Mouse (Mus musculus): ENCODE results near the gene Gm44511. TPM values are rescaled to one million over a fixed set of nuclear protein-coding genes. Genes with fewer than 3 reads are reported as not detected.
"Not testable (repeated sequence)": the region's sequence is repeated elsewhere in the genome, so short reads cannot be mapped to it uniquely, and the experiment has no call there.

Gm44511 gene
- polyA plus RNA-seq, 1 experiment from 2014 or later, result not detected

GRCm38 (mm10) chr6:128804823-128805640 is 21.1 kb downstream of the Gm44511 start:
- H3K36me3 ChIP-seq (ENCODE audit: control insufficient read depth, insufficient read depth); H3K4me2 ChIP-seq (ENCODE audit: low read depth, low read length); H3K4me3 ChIP-seq (ENCODE audit: low read depth, low read length); H3K9ac ChIP-seq (ENCODE audit: low read depth, low read length); H3K4me1 ChIP-seq (ENCODE audit: control insufficient read depth, low read depth, low read length); H3K27me3 ChIP-seq (ENCODE audit: control insufficient read depth, insufficient read depth, low read depth, low read length); H3K9me3 ChIP-seq (replicated peaks; ENCODE audit: control insufficient read depth, low read length); ATAC-seq (ENCODE audit: low read depth); H3K27ac ChIP-seq (ENCODE audit: low read length): not testable (repeated sequence)
- 57% methylated on average over 7 of the region's 7 CpGs for WGBS (ENCODE audit: insufficient replicate concordance)

- 7% methylated on average over 26 of the region's 26 CpGs for WGBS (ENCODE audit: insufficient replicate concordance)
- H3K9ac ChIP-seq (ENCODE audit: low read depth, low read length), result no peak overlapping the region
Observed at GRCm38 (mm10) chr6:128802999-128803857, 22.9 kb downstream of the Gm44511 start.

GRCm38 (mm10) chr6:128802557-128802956 is 23.6 kb downstream of the Gm44511 start:
- Histone ChIP-seq H3K4me1 (ENCODE audit: control insufficient read depth, low read depth, low read length) (peaks cover 14% of the 10 kb centered on the region), H3K9me3 (replicated peaks; ENCODE audit: control insufficient read depth, low read length) (no peaks in the 10 kb centered on the region), H3K9ac (ENCODE audit: low read depth, low read length) (peak overlapping the region; percentile 57), H3K27ac (ENCODE audit: low read length) (no peak overlapping the region), H3K27me3 (ENCODE audit: control insufficient read depth, insufficient read depth, low read depth, low read length) (no peaks in the 10 kb centered on the region), H3K4me2 (ENCODE audit: low read depth, low read length) (peak overlapping the region; percentile 77), H3K4me3 (ENCODE audit: low read depth, low read length) (peak overlapping the region; percentile 62), H3K36me3 (ENCODE audit: control insufficient read depth, insufficient read depth) (no peaks in the 10 kb centered on the region)
- ATAC-seq (ENCODE audit: low read depth), result peak; percentile 4
- 18% methylated on average over 10 of the region's 10 CpGs for WGBS (ENCODE audit: insufficient replicate concordance)

More at GRCm38 (mm10) chr6:128802999-128803857, 22.9 kb downstream of the Gm44511 start:
- Histone ChIP-seq H3K9me3 (replicated peaks; ENCODE audit: control insufficient read depth, low read length) (no peaks in the 10 kb centered on the region), H3K4me2 (ENCODE audit: low read depth, low read length) (peak overlapping the region; percentile 77), H3K36me3 (ENCODE audit: control insufficient read depth, insufficient read depth) (no peaks in the 10 kb centered on the region), H3K27ac (ENCODE audit: low read length) (no peak overlapping the region), H3K27me3 (ENCODE audit: control insufficient read depth, insufficient read depth, low read depth, low read length) (no peaks in the 10 kb centered on the region), H3K4me3 (ENCODE audit: low read depth, low read length) (peak overlapping the region; percentile 62), H3K4me1 (ENCODE audit: control insufficient read depth, low read depth, low read length) (peaks cover 9% of the 10 kb centered on the region)
- ATAC-seq (ENCODE audit: low read depth), result peak; percentile 86

- H3K9me3 ChIP-seq (replicated peaks; ENCODE audit: control insufficient read depth, low read length); H3K9ac ChIP-seq (ENCODE audit: low read depth, low read length); H3K4me3 ChIP-seq (ENCODE audit: low read depth, low read length); H3K27ac ChIP-seq (ENCODE audit: low read length); H3K27me3 ChIP-seq (ENCODE audit: control insufficient read depth, insufficient read depth, low read depth, low read length); ATAC-seq (ENCODE audit: low read depth); H3K4me2 ChIP-seq (ENCODE audit: low read depth, low read length); H3K36me3 ChIP-seq (ENCODE audit: control insufficient read depth, insufficient read depth): not testable (repeated sequence)
- WGBS (ENCODE audit: insufficient replicate concordance), result 72% methylated on average over 5 of the region's 5 CpGs
- H3K4me1 ChIP-seq (ENCODE audit: control insufficient read depth, low read depth, low read length), result peaks cover 14% of the 10 kb centered on the region
Observed at GRCm38 (mm10) chr6:128800696-128801095, 25.4 kb downstream of the Gm44511 start.

- Histone ChIP-seq H3K36me3 (ENCODE audit: control insufficient read depth, insufficient read depth) (no peaks in the 10 kb centered on the region), H3K4me2 (ENCODE audit: low read depth, low read length) (peak overlapping the region; percentile 84), H3K4me3 (ENCODE audit: low read depth, low read length) (peak overlapping the region; percentile 73), H3K27ac (ENCODE audit: low read length) (no peak overlapping the region), H3K9ac (ENCODE audit: low read depth, low read length) (peak overlapping the region; percentile 37; the same call in 1 of the 2 replicates), H3K9me3 (replicated peaks; ENCODE audit: control insufficient read depth, low read length) (no peaks in the 10 kb centered on the region), H3K27me3 (ENCODE audit: control insufficient read depth, insufficient read depth, low read depth, low read length) (no peaks in the 10 kb centered on the region), H3K4me1 (ENCODE audit: control insufficient read depth, low read depth, low read length) (peaks cover 14% of the 10 kb centered on the region)
- 26% methylated on average over 7 of the region's 7 CpGs for WGBS (ENCODE audit: insufficient replicate concordance)
- no peak for ATAC-seq (ENCODE audit: low read depth)
Observed at GRCm38 (mm10) chr6:128799896-128800270, 26.2 kb downstream of the Gm44511 start.

GRCm38 (mm10) chr6:128799144-128799895 is 26.8 kb downstream of the Gm44511 start:
- H3K4me3 ChIP-seq (ENCODE audit: low read depth, low read length), result peak overlapping the region; percentile 73
- H3K9ac ChIP-seq (ENCODE audit: low read depth, low read length), result peak overlapping the region; percentile 73
- not testable (repeated sequence) for H3K9me3 ChIP-seq (replicated peaks; ENCODE audit: control insufficient read depth, low read length); H3K27me3 ChIP-seq (ENCODE audit: control insufficient read depth, insufficient read depth, low read depth, low read length); H3K36me3 ChIP-seq (ENCODE audit: control insufficient read depth, insufficient read depth)
- ATAC-seq (ENCODE audit: low read depth), result peak; percentile 64
- peak overlapping the region; percentile 70 for H3K27ac ChIP-seq (ENCODE audit: low read length)
- H3K4me1 ChIP-seq (ENCODE audit: control insufficient read depth, low read depth, low read length), result peaks cover 14% of the 10 kb centered on the region
- peak overlapping the region; percentile 84 for H3K4me2 ChIP-seq (ENCODE audit: low read depth, low read length)
- WGBS (ENCODE audit: insufficient replicate concordance), result 0% methylated on average over 49 of the region's 49 CpGs

- Histone ChIP-seq H3K4me1 (ENCODE audit: control insufficient read depth, low read depth, low read length) (peaks cover 14% of the 10 kb centered on the region), H3K9ac (ENCODE audit: low read depth, low read length) (peak overlapping the region; percentile 73), H3K27ac (ENCODE audit: low read length) (peak overlapping the region; percentile 70), H3K4me3 (ENCODE audit: low read depth, low read length) (peak overlapping the region; percentile 73), H3K4me2 (ENCODE audit: low read depth, low read length) (peak overlapping the region; percentile 84)
- H3K9me3 ChIP-seq (replicated peaks; ENCODE audit: control insufficient read depth, low read length); H3K27me3 ChIP-seq (ENCODE audit: control insufficient read depth, insufficient read depth, low read depth, low read length); H3K36me3 ChIP-seq (ENCODE audit: control insufficient read depth, insufficient read depth): not testable (repeated sequence)
- peak; percentile 48 for ATAC-seq (ENCODE audit: low read depth)
- WGBS (ENCODE audit: insufficient replicate concordance), result 0% methylated on average over 20 of the region's 20 CpGs
Observed at GRCm38 (mm10) chr6:128798772-128799143, 27.4 kb downstream of the Gm44511 start.

GRCm38 (mm10) chr6:128797936-128798771 is 28.0 kb downstream of the Gm44511 start:
- peak overlapping the region; percentile 73 for H3K4me3 ChIP-seq (ENCODE audit: low read depth, low read length)
- 17% methylated on average over 15 of the region's 15 CpGs for WGBS (ENCODE audit: insufficient replicate concordance)
- H3K27ac ChIP-seq (ENCODE audit: low read length), result 0 out of 2 replicates have a peak overlapping the region, but pooled peaks have one; percentile 15

More at GRCm38 (mm10) chr6:128797936-128798771, 28.0 kb downstream of the Gm44511 start:
- Histone ChIP-seq H3K9ac (ENCODE audit: low read depth, low read length) (peak overlapping the region; percentile 30; the same call in 1 of the 2 replicates), H3K9me3 (replicated peaks; ENCODE audit: control insufficient read depth, low read length) (no peaks in the 10 kb centered on the region), H3K4me1 (ENCODE audit: control insufficient read depth, low read depth, low read length) (peaks cover 14% of the 10 kb centered on the region), H3K4me2 (ENCODE audit: low read depth, low read length) (peak overlapping the region; percentile 84), H3K36me3 (ENCODE audit: control insufficient read depth, insufficient read depth) (no peaks in the 10 kb centered on the region), H3K27me3 (ENCODE audit: control insufficient read depth, insufficient read depth, low read depth, low read length) (no peaks in the 10 kb centered on the region)
- ATAC-seq (ENCODE audit: low read depth), result no peak

All from liver, embryonic 16.5 days (tissue).